Mouse (Mus musculus) kidney, postnatal 10 days (tissue): ENCODE measurements at regions not wholly inside any gene's neighbourhood (a gene's known extent, or its start where the extent isn't known, plus 50 kb on each side); places are given as distances from the start of the nearest gene placed in this dataset.
A peak's percentile ranks its signal among the peaks of the same experiment; 100 is the strongest.

Experiments used
- DNase-seq: peaks from one replicate; pipeline ENCODE4 v3.0.0; 2021; ENCODE audit warnings: mixed read lengths

- DNase-seq: no peak
Observed at GRCm38 (mm10) chr10:9569277-9569676, 105.7 kb downstream of the Samd5 start.

- no peak for DNase-seq
Observed at GRCm38 (mm10) chr10:9557517-9558065, 117.4 kb downstream of the Samd5 start.

GRCm38 (mm10) chr10:9557092-9557491 is 117.9 kb downstream of the Samd5 start:
- DNase-seq: no peak

- DNase-seq: no peak
Observed at GRCm38 (mm10) chr10:9553946-9554345, 121.1 kb downstream of the Samd5 start.

GRCm38 (mm10) chr10:9549913-9550709 is 124.9 kb downstream of the Samd5 start:
- peak; percentile 16 for DNase-seq

- DNase-seq: no peak
Observed at GRCm38 (mm10) chr10:9545807-9546206, 129.2 kb downstream of the Samd5 start.

- DNase-seq: no peak
Observed at GRCm38 (mm10) chr10:9544041-9544786, 130.8 kb downstream of the Samd5 start.

GRCm38 (mm10) chr10:9541579-9541978 is 133.4 kb downstream of the Samd5 start:
- no peak for DNase-seq

GRCm38 (mm10) chr10:9537686-9538085 is 137.3 kb downstream of the Samd5 start:
- no peak for DNase-seq

GRCm38 (mm10) chr10:9534552-9534951 is 140.5 kb downstream of the Samd5 start:
- DNase-seq: no peak

GRCm38 (mm10) chr10:9533283-9533682 is 141.7 kb downstream of the Samd5 start:
- DNase-seq: no peak

GRCm38 (mm10) chr10:9531931-9532330 is 143.1 kb downstream of the Samd5 start:
- no peak for DNase-seq

GRCm38 (mm10) chr10:9529408-9529807 is 145.6 kb downstream of the Samd5 start:
- DNase-seq: no peak

- no peak for DNase-seq
Observed at GRCm38 (mm10) chr10:9528066-9528465, 146.9 kb downstream of the Samd5 start.

- no peak for DNase-seq
Observed at GRCm38 (mm10) chr10:9509764-9510390, 165.1 kb downstream of the Samd5 start.

GRCm38 (mm10) chr10:9509092-9509671 is 165.8 kb downstream of the Samd5 start:
- DNase-seq: no peak

GRCm38 (mm10) chr10:9503569-9504493 is 171.2 kb downstream of the Samd5 start:
- no peak for DNase-seq

GRCm38 (mm10) chr10:9498550-9498949 is 176.5 kb downstream of the Samd5 start:
- DNase-seq: no peak

GRCm38 (mm10) chr10:9497021-9497420 is 178.0 kb downstream of the Samd5 start:
- DNase-seq: no peak

- DNase-seq: no peak
Observed at GRCm38 (mm10) chr10:9495143-9495651, 179.8 kb downstream of the Samd5 start.

- no peak for DNase-seq
Observed at GRCm38 (mm10) chr10:9490416-9490815, 184.6 kb downstream of the Samd5 start.

GRCm38 (mm10) chr10:9462361-9462760 is 212.6 kb downstream of the Samd5 start:
- no peak for DNase-seq
